Mouse (Mus musculus): ENCODE data around the gene Plxnb2. TPM values are rescaled to one million over a fixed set of nuclear protein-coding genes. Genes with fewer than 3 reads are reported as not detected.

The Plxnb2 gene
- 71.6 and 100 TPM in 2 replicates for polyA plus RNA-seq (2012; ENCODE audit: insufficient read depth, low replicate concordance)

DNA sequence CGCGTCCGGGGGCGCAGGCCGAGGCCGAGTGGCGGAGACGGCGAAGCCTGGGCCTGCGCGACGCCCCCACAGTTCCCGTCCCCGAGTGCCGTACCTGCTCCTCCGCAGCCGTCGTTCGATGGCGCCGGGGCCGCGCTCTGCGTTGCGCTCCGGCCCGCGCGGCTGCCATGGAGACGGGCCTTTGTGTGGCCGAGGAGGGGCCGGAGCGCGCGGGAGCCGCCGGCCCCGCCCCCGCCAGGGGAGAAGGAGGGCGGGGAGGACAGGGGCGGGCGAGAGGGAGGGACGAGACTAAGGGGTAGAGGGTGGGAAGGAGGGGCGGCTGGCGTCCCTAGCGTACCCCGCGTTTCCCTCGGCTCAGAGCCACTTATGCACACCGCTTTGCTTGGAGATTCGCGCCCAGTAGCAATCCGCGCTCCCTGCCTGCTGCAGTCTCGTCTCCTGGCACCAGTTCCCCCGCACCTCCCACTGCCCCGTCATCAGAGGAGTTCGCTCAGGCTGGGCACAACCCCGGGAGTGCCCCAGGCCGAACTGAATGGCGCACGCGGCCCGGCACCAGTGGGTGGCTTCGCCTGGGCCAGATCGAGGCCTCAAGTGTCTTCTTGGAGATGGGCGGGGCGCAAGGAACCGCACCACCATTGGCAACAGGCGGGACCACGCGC, at the start of gene Plxnb2:
Gene Plxnb2 (minus strand): TSS at position 218 of the 659 bp plus-strand sequence.
- peaks cover 87% of the 10 kb centered on the region for H3K4me1 ChIP-seq
- peak within 1 kb of the TSS; percentile 95 for H3K4me3 ChIP-seq (replicated peaks)
- no peaks in the 10 kb centered on the region for H3K9me3 ChIP-seq
- H3K27me3 ChIP-seq (replicated peaks): peaks cover 63% of the 10 kb centered on the region
- peaks cover 9% of the 10 kb centered on the region for H3K36me3 ChIP-seq (replicated peaks; ENCODE audit: low read length)
- TF ChIP-seq FLI1 (IDR thresholded peaks at IDR 0.05; ENCODE audit: low read length): no peak
- no peak for TF ChIP-seq GATA1 (IDR thresholded peaks at IDR 0.05; ENCODE audit: borderline replicate concordance, low read length)

DNA sequence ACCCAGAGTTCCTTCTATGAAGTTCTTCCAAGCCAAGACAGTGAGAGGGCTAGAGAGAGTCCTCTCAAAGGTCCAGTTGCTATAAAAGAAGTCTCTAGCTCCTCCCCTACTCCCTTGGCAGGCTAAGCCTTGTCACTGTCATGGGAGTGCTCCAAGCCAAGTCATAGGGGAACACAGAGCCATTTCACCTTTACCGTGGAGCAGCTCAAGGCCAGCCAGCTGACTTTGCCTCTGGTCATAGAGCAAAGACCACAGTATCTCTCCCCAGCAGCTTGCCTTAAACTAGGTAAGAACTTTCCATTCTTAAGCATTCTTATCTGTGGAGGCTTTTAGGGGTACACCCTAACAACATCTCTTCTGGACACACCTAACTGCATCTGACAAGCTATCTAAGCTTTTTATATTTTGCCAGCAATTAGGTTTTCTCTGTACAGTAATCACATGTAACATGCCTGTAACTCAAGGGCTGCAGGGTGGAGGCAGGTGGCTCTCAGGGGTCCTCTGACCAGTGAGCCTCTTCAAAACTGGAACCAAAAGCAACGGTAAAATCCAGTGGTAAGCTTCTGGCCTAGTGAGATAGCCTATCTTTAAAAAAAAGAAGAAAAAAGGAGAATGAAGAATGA, 35.1 kb upstream of the Plxnb2 start:
- Histone ChIP-seq H3K27me3 (replicated peaks) (no peaks in the 10 kb centered on the region), H3K4me3 (replicated peaks) (no peak overlapping the region), H3K9me3 (peaks cover 4% of the 10 kb centered on the region), H3K4me1 (peaks cover 34% of the 10 kb centered on the region), H3K36me3 (replicated peaks; ENCODE audit: low read length) (peaks cover 17% of the 10 kb centered on the region)
- TF ChIP-seq GATA1 (IDR thresholded peaks at IDR 0.05; ENCODE audit: borderline replicate concordance, low read length) (no peak), FLI1 (IDR thresholded peaks at IDR 0.05; ENCODE audit: low read length) (no peak)

GRCm38 (mm10) chr15:89214953-89215352, 34.4 kb upstream of the Plxnb2 start:
- H3K4me1 ChIP-seq: peaks cover 40% of the 10 kb centered on the region
- peaks cover 4% of the 10 kb centered on the region for H3K9me3 ChIP-seq
- peaks cover 17% of the 10 kb centered on the region for H3K36me3 ChIP-seq (replicated peaks; ENCODE audit: low read length)
- H3K27me3 ChIP-seq (replicated peaks): no peaks in the 10 kb centered on the region
- TF ChIP-seq FLI1 (IDR thresholded peaks at IDR 0.05; ENCODE audit: low read length) (no peak), GATA1 (IDR thresholded peaks at IDR 0.05; ENCODE audit: borderline replicate concordance, low read length) (no peak)
- H3K4me3 ChIP-seq (replicated peaks): no peak overlapping the region

DNA sequence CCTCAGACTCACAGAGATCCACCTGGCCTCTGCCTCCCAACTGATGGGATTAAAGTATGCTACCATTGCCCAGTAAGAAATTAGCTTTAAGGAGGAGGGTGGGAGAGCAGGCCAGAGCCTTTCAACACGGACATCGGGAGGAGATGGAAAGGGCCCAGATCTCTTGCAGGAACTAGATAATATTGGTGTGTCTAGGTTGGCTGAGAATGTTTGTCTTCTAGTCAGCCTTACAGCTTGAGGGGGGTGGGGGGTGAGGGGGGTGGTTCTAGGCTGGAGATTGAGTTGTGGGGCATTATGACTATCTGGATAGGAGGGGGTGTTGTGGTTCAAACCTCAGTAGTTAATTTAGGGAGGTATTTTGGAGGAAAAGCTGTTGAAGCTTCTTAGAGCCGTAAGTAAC, 32.9 kb upstream of the Plxnb2 start:
- H3K4me1 ChIP-seq: peaks cover 43% of the 10 kb centered on the region
- H3K36me3 ChIP-seq (replicated peaks; ENCODE audit: low read length): peaks cover 17% of the 10 kb centered on the region
- peaks cover 4% of the 10 kb centered on the region for H3K9me3 ChIP-seq
- H3K27me3 ChIP-seq (replicated peaks): no peaks in the 10 kb centered on the region
- no peak overlapping the region for H3K4me3 ChIP-seq (replicated peaks)
- no peak for TF ChIP-seq FLI1 (IDR thresholded peaks at IDR 0.05; ENCODE audit: low read length)
- TF ChIP-seq GATA1 (IDR thresholded peaks at IDR 0.05; ENCODE audit: borderline replicate concordance, low read length): no peak

DNA sequence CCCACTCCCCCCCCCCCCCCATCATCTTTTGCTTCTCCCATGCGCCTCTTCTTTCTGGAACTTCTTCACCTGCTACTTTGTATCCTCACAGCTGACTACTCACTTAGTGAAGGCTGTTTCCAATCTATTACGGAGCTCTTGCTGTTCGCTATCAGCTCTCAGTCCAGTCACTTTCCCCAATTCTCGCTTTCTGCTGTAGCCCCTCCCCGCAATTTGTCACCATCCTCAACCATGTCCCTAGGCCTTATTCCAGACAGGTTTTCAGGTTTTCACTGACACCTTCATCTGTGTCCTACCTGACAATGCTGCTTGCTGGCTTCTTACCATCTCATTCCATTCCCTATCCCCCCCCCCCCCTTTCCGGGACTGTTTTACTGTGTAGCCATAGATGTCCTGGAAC, 31.9 kb upstream of the Plxnb2 start:
- peaks cover 17% of the 10 kb centered on the region for H3K36me3 ChIP-seq (replicated peaks; ENCODE audit: low read length)
- H3K4me1 ChIP-seq: peaks cover 43% of the 10 kb centered on the region
- peaks cover 4% of the 10 kb centered on the region for H3K9me3 ChIP-seq
- H3K4me3 ChIP-seq (replicated peaks): peak overlapping the region; percentile 99
- H3K27me3 ChIP-seq (replicated peaks): no peaks in the 10 kb centered on the region
- TF ChIP-seq GATA1 (IDR thresholded peaks at IDR 0.05; ENCODE audit: borderline replicate concordance, low read length) (no peak), FLI1 (IDR thresholded peaks at IDR 0.05; ENCODE audit: low read length) (no peak)

- no peaks in the 10 kb centered on the region for H3K27me3 ChIP-seq (replicated peaks)
- H3K4me3 ChIP-seq (replicated peaks): peak overlapping the region; percentile 99
- no peak for TF ChIP-seq FLI1 (IDR thresholded peaks at IDR 0.05; ENCODE audit: low read length)
- no peak for TF ChIP-seq GATA1 (IDR thresholded peaks at IDR 0.05; ENCODE audit: borderline replicate concordance, low read length)
- peaks cover 16% of the 10 kb centered on the region for H3K36me3 ChIP-seq (replicated peaks; ENCODE audit: low read length)
- peaks cover 43% of the 10 kb centered on the region for H3K4me1 ChIP-seq
- peaks cover 4% of the 10 kb centered on the region for H3K9me3 ChIP-seq
These were observed 31.3 kb upstream of the Plxnb2 start for GRCm38 (mm10) chr15:89211716-89212461.

GRCm38 (mm10) chr15:89210915-89211715, 30.5 kb upstream of the Plxnb2 start, which contains the start of gene Ppp6r2:
Gene Ppp6r2, plus strand, starts transcription at chr15:89211553.
- TF ChIP-seq GATA1 (IDR thresholded peaks at IDR 0.05; ENCODE audit: borderline replicate concordance, low read length): no peak
- no peak for TF ChIP-seq FLI1 (IDR thresholded peaks at IDR 0.05; ENCODE audit: low read length)
- peaks cover 43% of the 10 kb centered on the region for H3K4me1 ChIP-seq
- peak within 1 kb of the TSS; percentile 99 for H3K4me3 ChIP-seq (replicated peaks)
- peaks cover 9% of the 10 kb centered on the region for H3K36me3 ChIP-seq (replicated peaks; ENCODE audit: low read length)
- H3K27me3 ChIP-seq (replicated peaks): no peaks in the 10 kb centered on the region
- H3K9me3 ChIP-seq: no peaks in the 10 kb centered on the region

DNA sequence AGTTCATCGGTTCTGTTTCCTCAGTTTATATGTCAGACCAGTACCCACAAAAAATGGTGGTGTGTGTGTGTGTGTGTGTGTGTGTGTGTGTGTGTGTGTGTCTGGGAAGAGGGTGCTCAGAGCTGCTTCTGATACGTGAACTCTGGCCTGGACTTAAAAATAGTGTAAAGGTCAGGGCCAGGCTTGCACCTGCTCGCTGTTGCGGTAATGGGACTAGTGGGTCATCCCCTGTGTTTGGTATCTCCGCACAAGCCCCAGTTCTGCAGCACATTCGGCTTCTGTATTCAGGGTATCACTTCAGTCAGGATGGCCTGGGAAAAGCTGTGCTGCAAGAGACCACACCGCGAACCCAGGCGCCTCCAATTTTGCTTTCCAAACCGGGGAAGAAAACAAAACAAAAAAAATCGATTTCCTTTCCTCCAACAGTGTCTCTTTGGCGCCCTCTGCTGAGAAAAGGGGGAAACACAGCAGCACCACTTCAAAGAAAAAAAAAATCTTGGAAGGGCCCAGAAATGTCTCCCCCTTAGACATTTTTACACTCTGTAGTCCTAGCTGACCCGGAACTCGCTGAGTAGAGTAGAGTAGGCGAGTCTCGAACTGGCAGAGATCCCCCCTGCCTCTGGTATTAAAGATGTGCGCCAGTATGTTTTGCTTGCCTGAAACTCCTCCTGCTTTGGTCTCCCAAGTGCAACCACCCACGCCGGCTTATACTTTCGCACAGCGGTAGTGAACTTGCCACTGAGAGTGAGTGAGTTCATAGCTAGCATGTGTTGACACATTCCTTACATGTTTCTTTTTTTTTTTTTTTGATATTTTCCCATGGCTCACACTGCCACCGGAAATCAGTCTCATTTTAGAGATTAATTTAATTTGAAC, 29.5 kb upstream of the Plxnb2 start:
- no peaks in the 10 kb centered on the region for H3K27me3 ChIP-seq (replicated peaks)
- H3K4me3 ChIP-seq (replicated peaks): peak overlapping the region; percentile 99
- H3K9me3 ChIP-seq: no peaks in the 10 kb centered on the region
- peaks cover 36% of the 10 kb centered on the region for H3K4me1 ChIP-seq
- no peaks in the 10 kb centered on the region for H3K36me3 ChIP-seq (replicated peaks; ENCODE audit: low read length)
- TF ChIP-seq FLI1 (IDR thresholded peaks at IDR 0.05; ENCODE audit: low read length) (no peak), GATA1 (IDR thresholded peaks at IDR 0.05; ENCODE audit: borderline replicate concordance, low read length) (no peak)

Data from megakaryocyte, embryonic 14.5 days (primary cell).